Mouse (Mus musculus): ENCODE results near the gene Cops3.

Cops3 gene

GRCm38 (mm10) chr11:59777259-59777658, 62.4 kb downstream of the Cops3 start:
- no peak for DNase-seq (ENCODE audit: low spot score)

GRCm38 (mm10) chr11:59775435-59776148, 64.0 kb downstream of the Cops3 start:
- DNase-seq (ENCODE audit: low spot score): no peak

DNA sequence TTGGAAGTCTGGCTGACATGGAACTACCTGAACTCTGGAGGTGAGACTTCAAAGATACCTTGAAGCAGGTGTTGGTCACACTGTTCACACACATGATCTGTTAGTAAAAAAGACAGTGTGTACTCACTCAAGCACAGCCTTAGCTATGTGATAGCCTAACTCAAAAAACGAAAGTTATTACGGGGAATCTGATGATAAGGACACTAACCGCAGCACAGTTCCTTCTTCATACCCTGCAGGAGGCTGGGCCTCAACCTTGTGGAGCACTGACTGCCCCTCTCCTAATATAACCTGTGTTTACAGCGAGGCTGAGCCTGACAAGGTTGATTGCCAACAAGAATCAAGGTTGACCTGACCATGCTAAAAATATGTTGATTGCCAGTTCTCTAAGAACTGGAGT, 65.1 kb downstream of the Cops3 start:
- DNase-seq (ENCODE audit: low spot score): no peak

DNA sequence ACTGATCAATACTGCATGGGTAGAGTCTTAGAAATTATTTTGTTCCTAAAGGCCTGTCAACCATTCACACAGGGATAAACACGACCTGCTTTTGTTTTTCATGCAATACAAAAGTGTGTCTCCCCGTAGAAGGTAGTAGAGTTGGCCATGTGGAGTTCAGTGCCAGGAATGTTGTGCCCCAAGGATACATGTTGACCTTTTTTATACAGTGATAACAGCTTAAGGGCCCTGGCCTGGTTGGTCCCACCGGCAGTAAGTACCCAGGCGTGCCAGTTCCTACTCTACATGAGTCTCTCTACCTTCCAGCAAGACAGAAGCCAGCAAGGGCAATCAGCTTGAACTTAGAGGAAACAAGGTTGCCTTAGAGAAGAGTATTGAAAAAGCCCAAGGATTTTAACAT, 66.7 kb downstream of the Cops3 start:
- no peak for DNase-seq (ENCODE audit: low spot score)

DNA sequence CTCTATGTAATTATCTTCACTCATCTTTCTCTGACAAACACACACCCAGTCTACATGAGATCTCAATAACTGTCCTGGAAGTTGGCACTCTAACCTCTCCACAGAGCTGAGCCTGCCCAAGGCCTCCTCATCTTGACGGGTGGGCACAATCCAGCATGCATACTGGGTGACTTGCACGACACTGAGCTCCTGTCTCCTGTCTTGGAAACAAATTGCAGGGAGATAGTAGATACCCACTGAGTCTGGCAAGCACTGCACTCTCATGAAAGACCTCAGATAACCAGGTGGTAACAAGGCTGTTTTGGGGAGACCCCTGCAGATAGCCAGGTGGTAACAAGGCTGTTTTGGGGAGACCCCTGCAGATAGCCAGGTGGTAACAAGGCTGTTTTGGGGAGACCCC, 67.3 kb downstream of the Cops3 start:
- no peak for DNase-seq (ENCODE audit: low spot score)

DNA sequence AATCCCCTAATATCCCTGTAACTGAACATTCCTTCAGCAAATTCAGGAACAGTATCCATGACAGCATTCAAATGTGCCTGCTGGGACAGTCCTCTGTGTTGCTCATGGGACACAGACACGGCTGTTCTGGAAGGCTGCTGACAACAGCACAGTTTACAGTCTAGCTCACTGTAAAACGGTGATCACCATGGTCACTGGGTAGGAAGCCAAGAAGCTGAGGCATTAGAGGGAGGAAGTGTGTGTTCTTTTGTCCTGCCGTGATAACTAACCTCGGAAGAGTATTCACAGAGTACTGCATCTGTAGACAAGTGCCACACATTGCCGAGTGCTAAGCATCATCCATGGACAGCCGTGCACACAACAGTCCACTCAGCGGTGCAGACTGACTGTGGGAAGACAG, 68.9 kb downstream of the Cops3 start:
- DNase-seq (ENCODE audit: low spot score): no peak

DNA sequence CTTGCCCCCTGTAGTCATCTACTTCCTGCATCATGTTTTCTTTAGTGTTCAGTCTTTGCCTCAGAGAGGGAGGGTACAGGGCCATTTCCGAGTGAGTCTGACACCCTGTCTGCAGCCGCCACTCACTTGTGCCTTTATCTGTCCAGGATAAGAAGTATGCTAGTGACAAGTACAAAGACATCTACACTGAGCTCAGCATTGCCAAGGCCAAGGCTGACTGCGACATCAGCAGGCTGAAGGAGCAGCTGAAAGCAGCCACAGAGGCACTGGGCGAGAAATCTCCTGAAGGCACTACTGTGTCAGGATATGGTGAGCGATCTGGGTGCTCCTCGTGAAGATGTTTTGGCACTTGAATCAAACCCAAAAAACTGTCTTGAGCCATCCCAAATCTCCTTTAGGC, 69.9 kb downstream of the Cops3 start:
- DNase-seq (ENCODE audit: low spot score): no peak

- DNase-seq (ENCODE audit: low spot score): no peak
These were observed 70.3 kb downstream of the Cops3 start for GRCm38 (mm10) chr11:59769307-59769706.

All from ovary, postnatal 36 days (tissue).